Mouse (Mus musculus) neural tube, embryonic 12.5 days (tissue): ENCODE data around the gene Daxx. TPM values are rescaled to one million over a fixed set of nuclear protein-coding genes. Genes with fewer than 3 reads are reported as not detected.

Source experiments
- ATAC-seq: fragments of 200-750 bp; cut with Nextera tagmentation; 2 replicates; pipeline ENCODE4 v1.8.0; 2017; ENCODE audit warnings: low read depth, mild to moderate bottlenecking, moderate TSS enrichment, moderate library complexity; ENCODE audit not compliant: low FRiP score
- H3K27ac ChIP-seq: fragments of 300-500 bp; sonication (generic); 2 replicates; pipeline ENCODE4 v1.5.1; 2016
- H3K27me3 ChIP-seq: fragments of 300-500 bp; sonication (generic); replicated peaks from 2 replicates; pipeline ENCODE4 v1.6.1; 2016; ENCODE audit warnings: mild to moderate bottlenecking
- H3K36me3 ChIP-seq: fragments of 300-500 bp; sonication (generic); 2 replicates; pipeline ENCODE4 v1.6.1; 2016; ENCODE audit warnings: mild to moderate bottlenecking
- H3K4me1 ChIP-seq: fragments of 300-500 bp; sonication (generic); 2 replicates; pipeline ENCODE4 v1.6.1; 2016
- H3K4me2 ChIP-seq: fragments of 300-500 bp; sonication (generic); replicated peaks from 2 replicates; pipeline ENCODE4 v1.6.1; 2016; ENCODE audit warnings: mild to moderate bottlenecking
- H3K4me3 ChIP-seq: fragments of 300-500 bp; sonication (generic); 2 replicates; pipeline ENCODE4 v1.5.1; 2016
- H3K9ac ChIP-seq: fragments of 300-500 bp; sonication (generic); 2 replicates; pipeline ENCODE4 v1.6.1; 2016; ENCODE audit warnings: mild to moderate bottlenecking
- H3K9me3 ChIP-seq: fragments of 300-500 bp; sonication (generic); 2 replicates; pipeline ENCODE4 v1.6.1; 2016; ENCODE audit warnings: mild to moderate bottlenecking
- WGBS: fragments of 180-500 bp; shearing (Covaris S2); methylation state at CpG from one replicate; pipeline ENCODE4 v1.1.7; 2016; 5-methylcytosine and 5-hydroxymethylcytosine counted together
- polyA plus RNA-seq: library from polyadenylated mRNA; unstranded; fragments of >200 nt; fragmentation: Nextera tagmentation; extraction: Ambion mirVana; gene quantifications from 2 replicates; pipeline ENCODE4 v1.2.1, GENCODE M21; 2016

Daxx gene
- polyA plus RNA-seq, 1 experiment from 2014 or later, result 60.3 TPM

GRCm38 (mm10) chr17:33908331-33909076 is 710 bp upstream of the Daxx start:
- ATAC-seq, result peak; percentile 60
- Histone ChIP-seq H3K27ac (peak overlapping the region; percentile 57), H3K27me3 (no peaks in the 10 kb centered on the region), H3K9me3 (no peaks in the 10 kb centered on the region), H3K4me1 (peaks cover 22% of the 10 kb centered on the region), H3K4me3 (peak overlapping the region; percentile 84), H3K36me3 (peaks cover 30% of the 10 kb centered on the region), H3K4me2 (peak overlapping the region; percentile 96), H3K9ac (peak overlapping the region; percentile 72)
- WGBS, result under 1% methylated on average over 43 of the region's 44 CpGs

DNA sequence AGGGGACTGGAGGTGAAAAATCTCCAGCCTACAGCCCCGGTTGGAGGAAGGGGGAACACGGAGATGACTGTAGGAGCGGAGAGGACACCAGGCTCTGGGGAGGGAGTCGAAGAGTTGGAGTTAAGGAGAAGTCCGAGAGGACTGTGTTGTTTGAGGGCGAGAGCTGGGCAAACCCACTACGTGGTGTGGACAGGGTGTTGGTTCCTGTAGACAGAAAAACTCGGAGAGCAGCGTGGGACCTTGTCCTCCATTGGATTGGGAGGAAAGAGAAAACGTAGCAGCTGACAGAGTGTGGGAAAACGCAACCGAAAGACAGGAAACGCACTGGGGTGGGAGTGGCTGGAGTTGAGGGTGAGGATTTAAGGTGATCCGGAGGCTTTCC is 646 bp downstream of the Daxx start:
- H3K4me3 ChIP-seq, result peak overlapping the region; percentile 84
- peak overlapping the region; percentile 88 for H3K9ac ChIP-seq
- H3K36me3 ChIP-seq, result peaks cover 42% of the 10 kb centered on the region
- H3K9me3 ChIP-seq, result no peaks in the 10 kb centered on the region
- under 1% methylated on average over 14 of the region's 14 CpGs for WGBS
- ATAC-seq, result peak; percentile 7; the same call in 1 of the 2 replicates
- peaks cover 26% of the 10 kb centered on the region for H3K4me1 ChIP-seq
- no peaks in the 10 kb centered on the region for H3K27me3 ChIP-seq
- H3K4me2 ChIP-seq, result peak overlapping the region; percentile 96
- H3K27ac ChIP-seq, result peak overlapping the region; percentile 59; the same call in 1 of the 2 replicates

DNA sequence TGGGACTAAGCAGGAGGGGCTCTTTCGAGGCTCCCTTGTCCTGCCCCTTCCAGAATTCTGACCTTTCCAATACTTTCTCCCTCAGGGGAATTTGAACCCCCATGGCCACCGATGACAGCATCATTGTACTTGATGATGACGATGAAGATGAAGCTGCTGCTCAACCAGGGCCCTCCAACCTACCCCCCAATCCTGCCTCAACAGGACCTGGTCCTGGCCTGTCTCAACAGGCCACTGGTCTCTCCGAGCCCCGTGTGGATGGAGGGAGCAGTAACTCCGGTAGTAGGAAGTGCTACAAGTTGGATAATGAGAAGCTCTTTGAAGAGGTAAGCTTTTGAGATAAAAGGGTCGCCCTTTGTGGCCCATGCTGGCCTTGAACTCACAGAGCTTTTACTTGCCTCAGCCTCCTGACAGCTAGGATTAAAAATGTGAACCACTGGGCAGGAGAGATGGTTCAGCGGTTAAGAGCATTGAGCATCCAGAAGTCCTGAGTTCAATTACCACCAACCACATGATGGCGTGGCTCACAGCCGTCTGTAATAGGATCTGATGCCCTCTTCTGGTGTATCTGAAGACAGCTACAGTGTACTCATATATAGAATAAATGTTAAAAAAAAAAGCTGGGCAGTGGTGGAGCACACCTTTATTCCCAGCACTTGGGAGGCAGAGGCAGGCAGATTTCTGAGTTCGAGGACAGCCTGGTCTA is 1.3 kb downstream of the Daxx start:
- H3K27ac ChIP-seq, result no peak overlapping the region

DNA sequence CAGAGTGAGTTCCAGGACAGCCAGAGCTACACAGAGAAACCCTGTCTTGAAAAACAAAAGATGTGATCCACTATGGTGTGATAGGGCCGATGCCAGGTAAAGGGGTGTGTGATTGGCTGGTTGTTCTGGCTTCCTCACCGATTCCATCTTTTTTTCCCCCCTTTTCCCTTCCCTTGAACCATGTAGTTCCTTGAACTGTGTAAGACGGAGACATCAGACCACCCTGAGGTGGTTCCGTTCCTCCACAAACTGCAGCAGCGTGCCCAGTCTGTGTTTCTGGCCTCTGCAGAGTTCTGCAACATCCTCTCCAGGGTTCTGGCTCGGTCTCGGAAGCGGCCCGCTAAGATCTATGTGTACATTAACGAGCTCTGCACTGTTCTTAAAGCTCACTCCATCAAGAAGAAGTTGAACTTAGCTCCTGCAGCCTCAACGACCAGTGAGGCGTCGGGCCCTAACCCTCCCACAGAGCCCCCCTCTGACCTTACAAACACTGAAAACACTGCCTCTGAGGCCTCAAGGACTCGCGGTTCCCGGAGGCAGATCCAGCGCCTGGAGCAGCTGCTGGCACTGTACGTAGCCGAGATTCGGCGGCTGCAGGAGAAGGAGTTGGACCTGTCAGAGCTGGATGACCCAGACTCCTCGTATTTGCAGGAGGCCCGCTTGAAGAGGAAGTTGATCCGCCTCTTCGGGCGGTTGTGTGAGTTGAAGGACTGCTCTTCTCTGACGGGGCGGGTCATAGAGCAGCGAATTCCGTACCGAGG is 2.0 kb downstream of the Daxx start:
- Histone ChIP-seq H3K9ac (no peak overlapping the region), H3K4me3 (no peak overlapping the region), H3K36me3 (peaks cover 45% of the 10 kb centered on the region), H3K27ac (no peak overlapping the region), H3K4me2 (no peak overlapping the region), H3K27me3 (no peaks in the 10 kb centered on the region), H3K9me3 (no peaks in the 10 kb centered on the region), H3K4me1 (peaks cover 31% of the 10 kb centered on the region)
- WGBS, result 92% methylated on average over 31 of the region's 31 CpGs
- no peak for ATAC-seq

More for the DNA sequence above, 1.3 kb downstream of the Daxx start:
- WGBS, result 59% methylated on average over 11 of the region's 11 CpGs
- no peak for ATAC-seq
- no peaks in the 10 kb centered on the region for H3K9me3 ChIP-seq
- peak overlapping the region; percentile 84 for H3K4me3 ChIP-seq
- H3K36me3 ChIP-seq, result peaks cover 45% of the 10 kb centered on the region
- no peaks in the 10 kb centered on the region for H3K27me3 ChIP-seq
- peak overlapping the region; percentile 88 for H3K9ac ChIP-seq
- H3K4me1 ChIP-seq, result peaks cover 31% of the 10 kb centered on the region
- peak overlapping the region; percentile 96 for H3K4me2 ChIP-seq

DNA sequence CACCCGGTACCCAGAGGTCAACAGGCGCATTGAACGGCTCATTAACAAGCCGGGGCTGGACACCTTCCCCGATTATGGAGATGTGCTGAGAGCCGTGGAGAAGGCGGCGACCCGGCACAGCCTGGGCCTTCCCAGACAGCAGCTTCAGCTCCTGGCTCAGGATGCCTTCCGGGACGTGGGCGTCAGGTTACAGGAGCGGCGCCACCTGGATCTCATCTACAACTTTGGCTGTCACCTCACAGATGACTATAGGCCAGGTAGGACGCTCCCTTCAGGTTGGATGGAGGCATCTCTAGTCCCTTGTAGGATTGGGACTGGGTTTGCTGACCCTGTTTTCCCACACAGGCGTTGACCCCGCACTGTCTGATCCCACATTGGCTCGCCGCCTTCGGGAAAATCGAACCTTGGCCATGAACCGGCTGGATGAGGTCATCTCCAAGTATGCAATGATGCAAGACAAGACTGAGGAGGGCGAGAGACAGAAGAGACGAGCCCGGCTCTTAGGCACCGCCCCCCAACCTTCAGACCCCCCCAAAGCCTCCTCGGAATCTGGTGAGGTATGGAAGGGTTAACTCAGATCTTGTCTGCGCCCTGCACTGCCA is 2.7 kb downstream of the Daxx start:
- Histone ChIP-seq H3K9ac (no peak overlapping the region), H3K4me1 (peaks cover 34% of the 10 kb centered on the region), H3K4me2 (no peak overlapping the region), H3K4me3 (no peak overlapping the region), H3K27me3 (no peaks in the 10 kb centered on the region), H3K9me3 (no peaks in the 10 kb centered on the region), H3K36me3 (peaks cover 45% of the 10 kb centered on the region), H3K27ac (no peak overlapping the region)
- ATAC-seq, result no peak
- 92% methylated on average over 28 of the region's 28 CpGs for WGBS

DNA sequence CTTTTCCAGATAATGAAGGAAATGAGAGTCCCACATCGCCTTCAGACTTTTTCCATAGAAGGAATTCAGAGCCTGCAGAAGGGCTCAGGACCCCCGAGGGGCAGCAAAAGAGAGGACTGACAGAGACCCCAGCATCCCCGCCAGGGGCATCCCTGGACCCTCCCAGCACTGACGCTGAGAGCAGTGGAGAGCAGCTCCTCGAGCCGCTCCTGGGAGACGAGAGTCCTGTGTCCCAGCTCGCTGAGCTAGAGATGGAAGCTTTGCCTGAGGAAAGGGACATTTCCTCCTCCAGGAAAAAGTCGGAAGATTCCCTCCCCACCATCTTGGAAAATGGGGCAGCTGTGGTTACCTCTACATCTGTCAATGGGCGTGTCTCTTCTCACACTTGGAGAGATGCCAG is 4.0 kb downstream of the Daxx start:
- ATAC-seq, result no peak
- WGBS, result 91% methylated on average over 10 of the region's 10 CpGs
- Histone ChIP-seq H3K9me3 (no peaks in the 10 kb centered on the region), H3K27ac (no peak overlapping the region), H3K9ac (no peak overlapping the region), H3K4me1 (peaks cover 33% of the 10 kb centered on the region), H3K4me2 (no peak overlapping the region), H3K27me3 (no peaks in the 10 kb centered on the region), H3K4me3 (no peak overlapping the region), H3K36me3 (peaks cover 50% of the 10 kb centered on the region)

DNA sequence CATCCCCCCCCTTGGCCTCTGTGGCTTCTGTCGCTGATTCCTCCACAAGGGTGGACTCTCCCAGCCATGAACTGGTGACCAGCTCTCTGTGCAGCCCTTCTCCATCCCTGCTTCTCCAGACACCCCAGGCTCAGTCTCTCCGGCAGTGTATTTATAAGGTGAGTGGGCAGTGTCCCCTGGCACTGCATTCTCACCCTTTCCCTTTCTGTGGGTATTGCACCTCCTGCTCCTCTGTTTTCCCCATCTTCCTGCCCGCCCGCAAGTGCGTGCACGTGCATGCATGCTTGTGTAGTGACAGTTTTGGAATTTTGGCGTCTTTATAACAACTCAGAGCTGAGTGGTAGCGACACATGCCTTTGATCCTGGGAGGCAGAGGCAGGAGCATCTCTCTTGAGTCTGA is 4.7 kb downstream of the Daxx start:
- Histone ChIP-seq H3K4me2 (no peak overlapping the region), H3K27me3 (no peaks in the 10 kb centered on the region), H3K4me1 (peaks cover 35% of the 10 kb centered on the region), H3K27ac (no peak overlapping the region), H3K9me3 (no peaks in the 10 kb centered on the region), H3K36me3 (peaks cover 50% of the 10 kb centered on the region), H3K4me3 (no peak overlapping the region), H3K9ac (no peak overlapping the region)
- WGBS, result 97% methylated on average over 8 of the region's 8 CpGs
- no peak for ATAC-seq

DNA sequence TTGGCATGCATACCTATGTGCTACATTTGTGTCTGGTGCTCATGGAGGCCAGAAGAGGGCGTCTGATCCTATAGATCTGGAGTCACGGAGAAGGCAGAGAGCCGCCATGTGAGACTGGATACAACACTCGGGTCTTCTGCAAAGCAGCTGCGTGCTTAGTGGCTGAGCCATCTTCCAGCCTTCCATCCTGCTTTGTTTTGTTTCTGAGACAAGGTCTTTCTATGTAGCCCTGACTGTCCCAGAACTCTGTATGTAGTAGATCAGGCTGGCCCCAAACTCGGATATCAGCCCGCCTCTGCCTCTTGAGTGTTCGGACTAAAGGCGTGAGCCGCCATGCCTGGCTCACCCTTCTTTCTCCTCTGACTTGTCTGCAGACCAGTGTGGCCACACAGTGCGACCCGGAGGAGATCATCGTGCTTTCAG is 5.8 kb downstream of the Daxx start:
- Histone ChIP-seq H3K9me3 (no peaks in the 10 kb centered on the region), H3K4me3 (no peak overlapping the region), H3K9ac (no peak overlapping the region), H3K27me3 (no peaks in the 10 kb centered on the region), H3K4me2 (peak overlapping the region; percentile 67), H3K4me1 (peaks cover 42% of the 10 kb centered on the region), H3K36me3 (peaks cover 50% of the 10 kb centered on the region), H3K27ac (no peak overlapping the region)
- no peak for ATAC-seq
- 70% methylated on average over 13 of the region's 13 CpGs for WGBS

- Histone ChIP-seq H3K9me3 (no peaks in the 10 kb centered on the region), H3K27me3 (no peaks in the 10 kb centered on the region), H3K36me3 (peaks cover 46% of the 10 kb centered on the region), H3K4me1 (peaks cover 38% of the 10 kb centered on the region), H3K4me2 (peak within 1 kb of the TSS; percentile 67), H3K9ac (peak within 1 kb of the TSS; percentile 62), H3K4me3 (peak within 1 kb of the TSS; percentile 59), H3K27ac (peak within 1 kb of the TSS; percentile 53; the same call in 1 of the 2 replicates)
- peak; percentile 90 for ATAC-seq
- under 1% methylated on average over 34 of the region's 34 CpGs for WGBS
These were observed 6.5 kb downstream of the Daxx start, which contains the start of the genes Tapbp and Zbtb22 for GRCm38 (mm10) chr17:33915671-33916250. Gene Tapbp, plus strand, starts transcription at chr17:33915899. Gene Zbtb22, plus strand, starts transcription at chr17:33915904.

DNA sequence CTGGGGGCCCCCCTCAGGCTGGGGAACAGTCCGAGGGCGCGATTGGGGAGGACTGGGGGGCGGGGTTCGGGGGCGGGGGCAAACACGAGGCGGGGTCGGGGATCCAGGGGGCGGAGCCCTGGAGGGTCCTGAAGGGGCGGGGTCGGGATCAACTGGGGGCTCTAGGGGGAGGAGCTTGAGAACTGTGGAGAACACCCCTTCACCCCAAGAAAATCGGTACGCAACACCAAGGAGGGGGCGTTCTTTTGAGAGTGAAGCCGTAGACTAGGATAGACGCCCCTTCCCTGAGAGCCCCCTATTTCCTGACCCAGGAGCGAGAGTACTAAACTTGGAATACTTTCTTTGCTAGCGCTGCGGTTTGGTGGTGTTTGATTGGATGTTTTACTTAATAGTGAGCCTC is 7.1 kb downstream of the Daxx start:
- WGBS, result 4% methylated on average over 20 of the region's 20 CpGs
- peaks cover 41% of the 10 kb centered on the region for H3K36me3 ChIP-seq
- H3K9me3 ChIP-seq, result no peaks in the 10 kb centered on the region
- H3K4me3 ChIP-seq, result peak overlapping the region; percentile 59
- peak overlapping the region; percentile 53; the same call in 1 of the 2 replicates for H3K27ac ChIP-seq
- H3K4me1 ChIP-seq, result peaks cover 38% of the 10 kb centered on the region
- H3K4me2 ChIP-seq, result peak overlapping the region; percentile 67
- H3K27me3 ChIP-seq, result no peaks in the 10 kb centered on the region
- peak; percentile 18 for ATAC-seq
- peak overlapping the region; percentile 62 for H3K9ac ChIP-seq

- H3K4me2 ChIP-seq, result peak overlapping the region; percentile 67
- H3K9me3 ChIP-seq, result no peaks in the 10 kb centered on the region
- H3K27me3 ChIP-seq, result no peaks in the 10 kb centered on the region
- no peak overlapping the region for H3K27ac ChIP-seq
- H3K36me3 ChIP-seq, result peaks cover 34% of the 10 kb centered on the region
- H3K4me3 ChIP-seq, result peak overlapping the region; percentile 59
- peaks cover 38% of the 10 kb centered on the region for H3K4me1 ChIP-seq
- 76% methylated on average over 31 of the region's 31 CpGs for WGBS
- peak overlapping the region; percentile 62; the same call in 1 of the 2 replicates for H3K9ac ChIP-seq
- ATAC-seq, result no peak
These were observed 7.8 kb downstream of the Daxx start for GRCm38 (mm10) chr17:33916847-33917655.
